31 mouse cellular contexts compared by ENCODE assay signal in the genomic region with DNA sequence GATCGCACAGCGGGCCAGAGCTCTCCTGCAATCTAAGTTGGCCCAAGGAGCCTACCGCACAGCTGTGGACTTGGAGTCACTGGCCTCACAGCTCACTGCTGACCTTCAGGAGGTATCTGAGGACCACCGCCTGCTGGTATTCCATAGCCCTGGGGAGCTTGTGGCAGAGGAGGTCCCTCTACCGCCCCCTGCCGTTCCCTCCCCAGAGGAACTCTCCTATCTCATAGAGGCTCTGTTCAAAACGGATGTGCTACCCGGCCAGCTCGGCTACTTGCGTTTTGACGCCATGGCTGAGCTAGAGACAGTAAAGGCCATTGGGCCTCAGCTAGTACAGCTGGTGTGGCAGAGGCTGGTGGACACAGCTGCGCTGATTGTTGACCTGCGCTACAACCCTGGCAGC. TPM values are rescaled to one million over a fixed set of nuclear protein-coding genes. Genes with fewer than 3 reads are reported as not detected.
DNase-seq lines count a peak whose midpoint lies in the region; ATAC-seq and TF ChIP-seq lines count a peak whose summit lies in the region.
"Had no signal": no experiment of that assay in that cellular context is flagged by ENCODE, and none has a peak within 500 bp of the region (broad histone marks: within the 10 kb centered on the region; RNA-seq: fewer than 3 reads in every experiment).

No protein-coding gene starts in this region.

- H3K4me2 ChIP-seq in kidney, embryonic 15.5 days = no peak overlapping the region
- no peak overlapping the region for H3K4me2 ChIP-seq in lung, postnatal 0 days (replicated peaks; ENCODE audit: low read depth, low read length)
- no peak overlapping the region for H3K4me2 ChIP-seq in stomach, postnatal 0 days (replicated peaks; ENCODE audit: low read depth)
- no peak overlapping the region for H3K4me2 ChIP-seq in forebrain, embryonic 14.5 days (ENCODE audit: low read length)
- H3K4me2 ChIP-seq: embryonic facial prominence, embryonic 12.5 days; heart, embryonic 11.5 days; hindbrain, embryonic 15.5 days; liver, embryonic 11.5 days had no signal

- no peak overlapping the region for H3K27ac ChIP-seq in kidney, embryonic 15.5 days
- H3K27ac ChIP-seq in lung, postnatal 0 days (ENCODE audit: low read length) = no peak overlapping the region
- H3K27ac ChIP-seq in stomach, postnatal 0 days (replicated peaks) = no peak overlapping the region
- no peak overlapping the region for H3K27ac ChIP-seq in forebrain, embryonic 14.5 days (ENCODE audit: low read depth, low read length)
- H3K27ac ChIP-seq: embryonic facial prominence, embryonic 12.5 days; gastrocnemius, adult 2 months; hindbrain, embryonic 15.5 days; midbrain, embryonic 10.5 days had no signal

- no peak for TF ChIP-seq EP300 in lung, postnatal 0 days (IDR thresholded peaks at IDR 0.05)
- TF ChIP-seq EP300 in stomach, postnatal 0 days (optimal IDR thresholded peaks at IDR 0.05) = no peak

- no peak for DNase-seq in kidney, postnatal 4 days
- DNase-seq in lung, postnatal 0 days (ENCODE audit: low spot score) = no peak
- DNase-seq in lung, adult 2 months = no peak
- no peak for DNase-seq in stomach, postnatal 0 days (ENCODE audit: low spot score)
- DNase-seq in forebrain, embryonic 14.5 days (ENCODE audit: low spot score) = no peak
- no peak for DNase-seq in adipocyte (ENCODE audit: low spot score)
- DNase-seq: adrenal gland, postnatal 10 days; cerebellum, adult 18-20 months; cerebellum, postnatal 14 days; gastrocnemius, adult 2 months; kidney, postnatal 36 days; layer of hippocampus, adult 9-11 months; right cerebral cortex, postnatal 4 days had no signal

- no peak overlapping the region for H3K4me3 ChIP-seq in kidney, embryonic 15.5 days (replicated peaks)
- no peak overlapping the region for H3K4me3 ChIP-seq in lung, postnatal 0 days (ENCODE audit: low read depth, low read length)
- H3K4me3 ChIP-seq in lung, adult 2 months (replicated peaks; ENCODE audit: extremely low read depth, low read depth, low read length) = no peak overlapping the region
- H3K4me3 ChIP-seq in stomach, postnatal 0 days (ENCODE audit: low read depth, low read length) = no peak overlapping the region
- no peak overlapping the region for H3K4me3 ChIP-seq in forebrain, embryonic 14.5 days (ENCODE audit: low read depth, low read length)
- H3K4me3 ChIP-seq: embryonic facial prominence, embryonic 12.5 days; gastrocnemius, adult 2 months; hindbrain, embryonic 15.5 days; midbrain, embryonic 10.5 days; myocyte had no signal

- H3K36me3 ChIP-seq in kidney, embryonic 15.5 days = no peaks in the 10 kb centered on the region
- H3K36me3 ChIP-seq in lung, postnatal 0 days (ENCODE audit: insufficient read depth, low read length) = no peaks in the 10 kb centered on the region
- no peaks in the 10 kb centered on the region for H3K36me3 ChIP-seq in stomach, postnatal 0 days (ENCODE audit: control insufficient read depth, insufficient read depth, low read length)
- no peaks in the 10 kb centered on the region for H3K36me3 ChIP-seq in forebrain, embryonic 14.5 days (ENCODE audit: control insufficient read depth, insufficient read depth, low read length)
- H3K36me3 ChIP-seq: embryonic facial prominence, embryonic 12.5 days; hindbrain, embryonic 15.5 days; midbrain, embryonic 10.5 days had no signal

- H3K9ac ChIP-seq in kidney, embryonic 15.5 days = no peak overlapping the region
- no peak overlapping the region for H3K9ac ChIP-seq in lung, postnatal 0 days (replicated peaks; ENCODE audit: low read depth)
- no peak overlapping the region for H3K9ac ChIP-seq in stomach, postnatal 0 days (ENCODE audit: low read length)
- no peak overlapping the region for H3K9ac ChIP-seq in forebrain, embryonic 14.5 days (ENCODE audit: low read length)
- H3K9ac ChIP-seq: embryonic facial prominence, embryonic 12.5 days; hindbrain, embryonic 15.5 days had no signal

- WGBS in kidney, embryonic 15.5 days = 80% methylated on average over 13 of the region's 13 CpGs
- WGBS in lung, postnatal 0 days = 67% methylated on average over 12 of the region's 13 CpGs
- WGBS in lung, adult 2 months = 75% methylated on average over 13 of the region's 13 CpGs
- WGBS in stomach, postnatal 0 days = 76% methylated on average over 13 of the region's 13 CpGs
- WGBS in forebrain, embryonic 14.5 days = 79% methylated on average over 13 of the region's 13 CpGs

- TF ChIP-seq POLR2A in lung, adult 2 months (IDR thresholded peaks at IDR 0.05; ENCODE audit: borderline replicate concordance, extremely low read depth, low read depth, low read length) = no peak

- H3K9me3 ChIP-seq in kidney, embryonic 15.5 days (replicated peaks) = no peaks in the 10 kb centered on the region
- no peaks in the 10 kb centered on the region for H3K9me3 ChIP-seq in lung, postnatal 0 days (ENCODE audit: low read length)
- H3K9me3 ChIP-seq in stomach, postnatal 0 days (ENCODE audit: control insufficient read depth, low read length) = no peaks in the 10 kb centered on the region
- H3K9me3 ChIP-seq in forebrain, embryonic 14.5 days (replicated peaks; ENCODE audit: control insufficient read depth, low read length) = no peaks in the 10 kb centered on the region
- H3K9me3 ChIP-seq: embryonic facial prominence, embryonic 12.5 days; hindbrain, embryonic 15.5 days; midbrain, embryonic 10.5 days had no signal

- 0 out of 2 replicates have a peak, but pooled peaks cover 6% of the 10 kb centered on the region for H3K27me3 ChIP-seq in kidney, embryonic 15.5 days
- H3K27me3 ChIP-seq in lung, postnatal 0 days (replicated peaks; ENCODE audit: insufficient read depth, low read length) = no peaks in the 10 kb centered on the region
- no peaks in the 10 kb centered on the region for H3K27me3 ChIP-seq in stomach, postnatal 0 days (ENCODE audit: control insufficient read depth, insufficient read depth, low read length)
- no peaks in the 10 kb centered on the region for H3K27me3 ChIP-seq in forebrain, embryonic 14.5 days (replicated peaks; ENCODE audit: control insufficient read depth, insufficient read depth, low read length)
- H3K27me3 ChIP-seq: hindbrain, embryonic 15.5 days had no signal

- 0 out of 2 replicates have a peak, but pooled peaks have one; percentile 2 for TF ChIP-seq CTCF in lung, postnatal 0 days (IDR thresholded peaks at IDR 0.05)
- no peak for TF ChIP-seq CTCF in lung, adult 2 months (IDR thresholded peaks at IDR 0.05; ENCODE audit: insufficient read depth, low read length)
- 0 out of 2 replicates have a peak, but pooled peaks have one; percentile 11 for TF ChIP-seq CTCF in stomach, postnatal 0 days (IDR thresholded peaks at IDR 0.05; ENCODE audit: low read depth)

- no peaks in the 10 kb centered on the region for H3K4me1 ChIP-seq in kidney, embryonic 15.5 days
- H3K4me1 ChIP-seq in lung, postnatal 0 days (ENCODE audit: insufficient read depth, low read depth, low read length) = no peaks in the 10 kb centered on the region
- no peaks in the 10 kb centered on the region for H3K4me1 ChIP-seq in lung, adult 2 months (ENCODE audit: control insufficient read depth, insufficient read depth, low read length)
- H3K4me1 ChIP-seq in stomach, postnatal 0 days (replicated peaks; ENCODE audit: control insufficient read depth, insufficient read depth) = no peaks in the 10 kb centered on the region
- no peaks in the 10 kb centered on the region for H3K4me1 ChIP-seq in forebrain, embryonic 14.5 days (ENCODE audit: control insufficient read depth, insufficient read depth, low read length)
- H3K4me1 ChIP-seq: embryonic facial prominence, embryonic 12.5 days; hindbrain, embryonic 15.5 days had no signal

- ATAC-seq in kidney, embryonic 15.5 days (replicated peaks; ENCODE audit: low FRiP score) = 0 out of 2 replicates have a peak, but pooled peaks have one; percentile 10
- ATAC-seq in lung, postnatal 0 days = no peak
- ATAC-seq in stomach, postnatal 0 days (ENCODE audit: low FRiP score, low TSS enrichment) = no peak
- ATAC-seq in forebrain, embryonic 14.5 days = no peak
- ATAC-seq: midbrain, embryonic 16.5 days had no signal

RNA-seq across cellular contexts. Expression of gene Rbp3, which starts 2.3 kb away (rescaled TPM):
- not detected in 2 replicates for polyA plus RNA-seq in kidney, embryonic 15.5 days (2015; fragmentation: Nextera tagmentation; extraction: Ambion mirVana)
- not detected in 2 replicates for polyA plus RNA-seq in lung, postnatal 0 days (2015; fragmentation: Nextera tagmentation; extraction: Ambion mirVana)
- polyA plus RNA-seq in lung, adult 2 months (2012; rRNA removed) = not detected in 2 replicates
- polyA plus RNA-seq in stomach, postnatal 0 days (2015; fragmentation: Nextera tagmentation; extraction: Ambion mirVana) = 0.01 TPM in 1 of 2 replicates, not detected in the other
- polyA plus RNA-seq in forebrain, embryonic 14.5 days (2014; fragmentation: Nextera tagmentation; extraction: Ambion mirVana) = not detected in 2 replicates
- polyA plus RNA-seq: forebrain, embryonic 11.5 days; gonadal fat pad, adult 2 months; heart, postnatal 0 days; intestine, embryonic 14.5 days; kidney, embryonic 14.5 days; limb, embryonic 11.5 days; lung, embryonic 16.5 days; neural tube, embryonic 14.5 days; stomach, embryonic 14.5 days; thymus, postnatal 0 days had no signal

RNA-seq across cellular contexts. Expression of gene Gdf2, which starts 15.2 kb away (rescaled TPM):
- polyA plus RNA-seq in kidney, embryonic 15.5 days (2015; fragmentation: Nextera tagmentation; extraction: Ambion mirVana) = 0.18 TPM in 1 of 2 replicates, not detected in the other
- 0.07 TPM in 1 of 2 replicates, not detected in the other for polyA plus RNA-seq in lung, postnatal 0 days (2015; fragmentation: Nextera tagmentation; extraction: Ambion mirVana)
- 0.25 and 0.45 TPM in 2 replicates for polyA plus RNA-seq in lung, adult 2 months (2012; rRNA removed)
- polyA plus RNA-seq in stomach, postnatal 0 days (2015; fragmentation: Nextera tagmentation; extraction: Ambion mirVana) = 0.02 and 0.07 TPM in 2 replicates
- polyA plus RNA-seq in forebrain, embryonic 14.5 days (2014; fragmentation: Nextera tagmentation; extraction: Ambion mirVana) = not detected in 2 replicates
- polyA plus RNA-seq: embryonic facial prominence, embryonic 12.5 days; forebrain, embryonic 11.5 days; kidney, embryonic 14.5 days; midbrain, embryonic 10.5 days; midbrain, embryonic 16.5 days; myocyte; neural tube, embryonic 14.5 days; stomach, embryonic 14.5 days; thymus, postnatal 0 days had no signal

RNA-seq across cellular contexts. Expression of gene Zfp488, which starts 22.5 kb away (rescaled TPM):
- polyA plus RNA-seq in kidney, embryonic 15.5 days (2015; fragmentation: Nextera tagmentation; extraction: Ambion mirVana) = 0.04 TPM in 2 replicates
- polyA plus RNA-seq in lung, postnatal 0 days (2015; fragmentation: Nextera tagmentation; extraction: Ambion mirVana) = not detected in 2 replicates
- polyA plus RNA-seq in lung, adult 2 months (2012; rRNA removed) = not detected in 2 replicates
- 0.04 TPM in 1 of 2 replicates, not detected in the other for polyA plus RNA-seq in stomach, postnatal 0 days (2015; fragmentation: Nextera tagmentation; extraction: Ambion mirVana)
- polyA plus RNA-seq in forebrain, embryonic 14.5 days (2014; fragmentation: Nextera tagmentation; extraction: Ambion mirVana) = 0.09 and 0.15 TPM in 2 replicates
- polyA plus RNA-seq: heart, embryonic 11.5 days; heart, postnatal 0 days; kidney, embryonic 14.5 days; lung, embryonic 16.5 days; myocyte; thymus, postnatal 0 days had no signal

RNA-seq across cellular contexts. Expression of gene Gdf10, which starts 32.7 kb away (rescaled TPM):
- polyA plus RNA-seq in kidney, embryonic 15.5 days (2015; fragmentation: Nextera tagmentation; extraction: Ambion mirVana) = 2.9 and 5.9 TPM in 2 replicates
- 1.3 and 1.5 TPM in 2 replicates for polyA plus RNA-seq in lung, postnatal 0 days (2015; fragmentation: Nextera tagmentation; extraction: Ambion mirVana)
- 14.3 and 15.1 TPM in 2 replicates for polyA plus RNA-seq in lung, adult 2 months (2012; rRNA removed)
- polyA plus RNA-seq in stomach, postnatal 0 days (2015; fragmentation: Nextera tagmentation; extraction: Ambion mirVana) = 2.0 and 2.2 TPM in 2 replicates
- 2.6 and 3.2 TPM in 2 replicates for polyA plus RNA-seq in forebrain, embryonic 14.5 days (2014; fragmentation: Nextera tagmentation; extraction: Ambion mirVana)
- polyA plus RNA-seq: myocyte had no signal

RNA-seq across cellular contexts. Expression of gene Gm30083, which starts 58.9 kb away (rescaled TPM):
- not detected in 2 replicates for polyA plus RNA-seq in kidney, embryonic 15.5 days (2015; fragmentation: Nextera tagmentation; extraction: Ambion mirVana)
- not detected in 2 replicates for polyA plus RNA-seq in lung, postnatal 0 days (2015; fragmentation: Nextera tagmentation; extraction: Ambion mirVana)
- not detected in 2 replicates for polyA plus RNA-seq in lung, adult 2 months (2012; rRNA removed)
- not detected in 2 replicates for polyA plus RNA-seq in stomach, postnatal 0 days (2015; fragmentation: Nextera tagmentation; extraction: Ambion mirVana)
- polyA plus RNA-seq in forebrain, embryonic 14.5 days (2014; fragmentation: Nextera tagmentation; extraction: Ambion mirVana) = not detected in 2 replicates
- polyA plus RNA-seq: embryonic facial prominence, embryonic 12.5 days; forebrain, embryonic 11.5 days; gonadal fat pad, adult 2 months; heart, embryonic 11.5 days; heart, postnatal 0 days; hindbrain, embryonic 15.5 days; intestine, embryonic 14.5 days; kidney, embryonic 14.5 days; limb, embryonic 11.5 days; liver, embryonic 11.5 days; lung, embryonic 16.5 days; midbrain, embryonic 10.5 days; midbrain, embryonic 16.5 days; neural tube, embryonic 14.5 days; stomach, embryonic 14.5 days; thymus, postnatal 0 days had no signal
